Mouse (Mus musculus) layer of hippocampus, postnatal 14 days (tissue): ENCODE results near the gene Car14. TPM values are rescaled to one million over a fixed set of nuclear protein-coding genes. Genes with fewer than 3 reads are reported as not detected.
A peak's percentile ranks its signal among the peaks of the same experiment; 100 is the strongest.
"Not testable (repeated sequence)": the region's sequence is repeated elsewhere in the genome, so short reads cannot be mapped to it uniquely, and the experiment has no call there.

ENCODE experiments used
- DNase-seq, 2 experiments: peaks; one replicate each; pipeline ENCODE4 v3.0.0; 2021 to 2022; ENCODE audit warnings: low spot score in 2 of 2, mixed read lengths in 1 of 2
- total RNA-seq, 2 experiments: library from RNA; stranded (reverse); gene quantifications; 2 replicates each; pipeline ENCODE4 v1.2.3; 2021

Car14 gene
- total RNA-seq, 2 experiments from 2014 or later = 6.8 to 11.9 TPM

GRCm38 (mm10) chr3:95928261-95928657 lies 23.8 kb upstream of the Car14 start:
- no peak for DNase-seq

- no peak for DNase-seq
These were observed 20.6 kb upstream of the Car14 start for GRCm38 (mm10) chr3:95925087-95925486.

- no peak for DNase-seq
These were observed 19.7 kb upstream of the Car14 start for GRCm38 (mm10) chr3:95924185-95924584.

- not testable (repeated sequence) for DNase-seq
These were observed 18.9 kb upstream of the Car14 start for GRCm38 (mm10) chr3:95923429-95923828.

- not testable (repeated sequence) for DNase-seq
These were observed 16.0 kb upstream of the Car14 start for GRCm38 (mm10) chr3:95920532-95920931.

- no peak for DNase-seq
These were observed 12.3 kb upstream of the Car14 start for GRCm38 (mm10) chr3:95916760-95917159.

GRCm38 (mm10) chr3:95914706-95915105 lies 10.2 kb upstream of the Car14 start:
- no peak for DNase-seq

GRCm38 (mm10) chr3:95907613-95908012 lies 3.1 kb upstream of the Car14 start:
- no peak for DNase-seq

- DNase-seq = no peak
These were observed 2.4 kb upstream of the Car14 start for GRCm38 (mm10) chr3:95906860-95907259.

GRCm38 (mm10) chr3:95905940-95906492 lies 1.5 kb upstream of the Car14 start:
- DNase-seq = no peak

GRCm38 (mm10) chr3:95905146-95905939 lies 852 bp upstream of the Car14 start:
- DNase-seq = no peak

GRCm38 (mm10) chr3:95903753-95904502 lies 563 bp downstream of the Car14 start:
- no peak for DNase-seq

GRCm38 (mm10) chr3:95902643-95903042 lies 1.8 kb downstream of the Car14 start:
- DNase-seq = no peak

GRCm38 (mm10) chr3:95902373-95902625 lies 2.2 kb downstream of the Car14 start:
- no peak for DNase-seq

- DNase-seq = no peak
These were observed 2.7 kb downstream of the Car14 start for GRCm38 (mm10) chr3:95901616-95902372.

- no peak for DNase-seq
These were observed 4.5 kb downstream of the Car14 start for GRCm38 (mm10) chr3:95899800-95900524.

GRCm38 (mm10) chr3:95895501-95895900 lies 9.0 kb downstream of the Car14 start:
- DNase-seq = not testable (repeated sequence)

GRCm38 (mm10) chr3:95894317-95895160 lies 10.0 kb downstream of the Car14 start:
- DNase-seq = peak; percentile 46 to 58

- peak; percentile 91 to 97 for DNase-seq
These were observed 10.7 kb downstream of the Car14 start, which contains the start of gene Aph1a for GRCm38 (mm10) chr3:95893606-95894316. Gene Aph1a, plus strand, starts transcription at chr3:95893969.
